Mouse (Mus musculus) bone marrow macrophage, adult 2 months (primary cell): Measurements from ENCODE around the gene Cyp26b1.

ENCODE experiments used
- CTCF ChIP-seq: IDR thresholded peaks from 2 replicates; pipeline ENCODE4 v1.5.1; 2012; ENCODE audit warnings: low read depth, mild to moderate bottlenecking, low read length, moderate library complexity
- POLR2A ChIP-seq: IDR thresholded peaks from 2 replicates; pipeline ENCODE4 v1.6.1; 2012; ENCODE audit warnings: mild to moderate bottlenecking, low read depth, low read length, borderline replicate concordance

- TF ChIP-seq CTCF (no peak), POLR2A (no peak)
These were observed 32.7 kb upstream of the Cyp26b1 start for GRCm38 (mm10) chr6:84626398-84626797.
